12 mouse cellular contexts compared by ENCODE assay signal in genomic region chr1:166313637-166314036, GRCm38 (mm10). TPM values are rescaled to one million over a fixed set of nuclear protein-coding genes. Genes with fewer than 3 reads are reported as not detected.
DNase-seq lines count a peak whose midpoint lies in the region.
"Had no signal": no experiment of that assay in that cellular context is flagged by ENCODE, and none has a peak within 500 bp of the region (broad histone marks: within the 10 kb centered on the region; RNA-seq: fewer than 3 reads in every experiment).

No protein-coding gene starts in this region.

- intact Hi-C loops in gastrocnemius, postnatal 36 days (cut with DNase I): no loop called here

- DNase-seq in adrenal gland, adult 2 months: peak; percentile 62
- no peak for DNase-seq in adrenal gland, postnatal 10 days
- peak; percentile 75 to 77 for DNase-seq in frontal cortex, adult 2 months (ENCODE audit: extremely low spot score in 1 of 2, low spot score in 1 of 2)
- DNase-seq in frontal cortex, postnatal 25 days (ENCODE audit: low spot score in 2 of 2): no peak
- DNase-seq in right cerebral cortex, adult 2 months (ENCODE audit: low spot score in 2 of 2): peak; percentile 63 to 73
- DNase-seq in right cerebral cortex, postnatal 10 days (ENCODE audit: low spot score in 2 of 2): no peak
- DNase-seq in right cerebral cortex, postnatal 36 days (ENCODE audit: low spot score in 2 of 2): peak; percentile 55 to 75
- DNase-seq in gastrocnemius, postnatal 36 days: no peak
- DNase-seq: gastrocnemius, adult 2 months; heart, postnatal 14 days; kidney, postnatal 10 days; lung, postnatal 36 days had no signal

RNA-seq across cellular contexts. Expression of gene Ildr2, which starts 59.7 kb away (rescaled TPM):
- 10 to 100 TPM in 1 of 2 experiments, 1 to 10 TPM in 1; 3.1 to 11.2 TPM for total RNA-seq in adrenal gland, adult 2 months (2021)
- polyA plus RNA-seq in adrenal gland, adult 2 months (2012; rRNA removed): 2.0 and 3.6 TPM in 2 replicates
- 1 to 10 TPM; 3.4 to 3.5 TPM for total RNA-seq in adrenal gland, postnatal 10 days (2021)
- 35.0 and 37.6 TPM in 2 replicates for polyA plus RNA-seq in frontal cortex, adult 2 months (2012; rRNA removed)
- total RNA-seq in gastrocnemius, postnatal 36 days (2021): 1 to 10 TPM; 1.2 to 1.6 TPM

Comparison
In these comparisons a context has a peak if more than half of its experiments do, and no peak if none do; other contexts are left out.
1. DNase-seq: peak in adrenal gland, adult 2 months (single experiment), frontal cortex, adult 2 months (2 of 2), right cerebral cortex, adult 2 months (2 of 2) and right cerebral cortex, postnatal 36 days (2 of 2); none in adrenal gland, postnatal 10 days (single experiment), frontal cortex, postnatal 25 days (0 of 2), right cerebral cortex, postnatal 10 days (0 of 2) and gastrocnemius, postnatal 36 days (0 of 2).